Mouse (Mus musculus) activated CD4-positive, CD25-positive, alpha-beta regulatory T cell (primary cell): ENCODE results near the gene Fbxl20. TPM values are rescaled to one million over a fixed set of nuclear protein-coding genes. Genes with fewer than 3 reads are reported as not detected.

ENCODE experiments used
- polyA plus RNA-seq, 2 experiments: library from polyadenylated mRNA; unstranded; fragments of 100-300 nt; shearing (Covaris generic); gene quantifications; one replicate each; pipeline ENCODE4 v1.2.1; 2017

Gene Fbxl20
- polyA plus RNA-seq, result 10 to 100 TPM; 30.8 to 41.5 TPM

GRCm38 (mm10) chr11:98149786-98150624 lies at the start of gene Fbxl20:
Fbxl20 (minus strand) TSS chr11:98150403.

DNA sequence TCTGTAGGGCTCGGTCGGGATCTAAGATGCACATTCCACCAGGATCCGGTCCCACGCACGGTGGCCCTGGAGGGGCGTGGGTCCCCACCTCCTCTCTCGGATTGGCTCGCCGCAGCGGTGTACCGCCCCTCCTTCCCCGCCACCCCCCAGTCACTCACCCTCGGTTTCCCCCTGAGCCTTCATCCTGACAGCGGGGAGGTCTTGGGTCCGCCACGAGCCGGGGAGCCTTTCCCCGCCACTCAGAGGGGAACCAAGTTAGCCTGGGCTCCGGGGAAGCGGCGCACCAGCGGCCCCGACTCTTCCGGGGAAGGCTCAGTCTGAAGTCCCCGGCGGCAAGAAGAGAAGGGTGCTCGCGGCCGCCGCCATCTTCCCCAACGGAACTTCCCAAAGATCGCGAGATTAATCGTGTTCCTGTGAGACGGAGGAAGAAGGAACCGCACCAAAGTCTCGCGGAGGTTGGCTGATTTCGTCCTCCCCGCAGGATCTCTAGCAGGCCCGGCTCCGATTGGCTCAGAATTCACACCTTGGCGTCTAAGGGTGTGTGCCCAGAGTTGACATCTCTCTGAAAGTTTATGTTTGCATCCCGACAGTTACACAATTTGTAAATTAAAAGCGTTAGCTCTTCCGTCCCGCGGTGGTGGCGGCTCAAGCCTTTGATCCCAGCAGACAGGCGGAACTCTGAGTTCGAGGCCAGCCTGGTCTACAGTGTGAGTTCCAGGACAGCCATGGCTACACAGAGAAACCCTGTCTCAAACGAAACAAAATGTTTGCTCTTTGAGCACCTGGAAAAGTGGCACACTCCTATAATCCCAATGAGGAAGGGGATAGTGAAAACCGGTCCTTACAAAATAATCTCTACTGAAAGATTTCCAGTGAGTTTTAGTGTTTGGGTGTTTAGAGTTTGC lies 43.0 kb upstream of the Fbxl20 start, which contains the start of gene Med1:
TSS of gene Med1 (minus strand) at position 393 of the 905 bp plus-strand sequence.

GRCm38 (mm10) chr11:98052989-98053834 lies 97.0 kb downstream of the Fbxl20 start, which contains the start of gene Stac2:
Stac2 (minus strand) TSS chr11:98053462.

Other genes starting within 250 kb of the Fbxl20 start
- 10 to 100 TPM in 1 of 2 experiments, 1 to 10 TPM in 1; 3.7 to 17.8 TPM for gene Plxdc1, start 164.0 kb downstream of the Fbxl20 start, polyA plus RNA-seq
- 100 to 1,000 TPM in 1 of 2 experiments, 10 to 100 TPM in 1; 79.5 to 139 TPM for gene Arl5c, start 154.2 kb downstream of the Fbxl20 start, polyA plus RNA-seq
- 10 to 100 TPM in 1 of 2 experiments, 1 to 10 TPM in 1; 9.8 to 19.5 TPM for gene Cacnb1, start 127.4 kb downstream of the Fbxl20 start, polyA plus RNA-seq
- gene Rpl19, start 123.7 kb downstream of the Fbxl20 start, polyA plus RNA-seq, result 1,000 to 10,000 TPM; 1,409 to 2,156 TPM
- gene Stac2, start 96.9 kb downstream of the Fbxl20 start, polyA plus RNA-seq, result under 1 TPM; 0.10 to 0.18 TPM
- 10 to 100 TPM; 31.7 to 44.3 TPM for gene Med1, start 42.9 kb upstream of the Fbxl20 start, polyA plus RNA-seq
- gene Cdk12, start 52.7 kb upstream of the Fbxl20 start, polyA plus RNA-seq, result 10 to 100 TPM; 16.4 to 18.7 TPM
- under 1 TPM in 1 of 2 experiments, not detected in 1; 0.05 TPM for gene Neurod2, start 179.2 kb upstream of the Fbxl20 start, polyA plus RNA-seq
- under 1 TPM in 1 of 2 experiments, not detected in 1; 0.39 TPM for gene Ppp1r1b, start 198.0 kb upstream of the Fbxl20 start, polyA plus RNA-seq
- gene Stard3, start 208.0 kb upstream of the Fbxl20 start, polyA plus RNA-seq, result 10 to 100 TPM; 43.8 to 54.6 TPM
- not detected for gene Tcap, start 233.4 kb upstream of the Fbxl20 start, polyA plus RNA-seq
- gene Pnmt, start 236.0 kb upstream of the Fbxl20 start, polyA plus RNA-seq, result not detected